ENCODE assay signal across 8 mouse cellular contexts in genomic region chr3:81102158-81102876, GRCm38 (mm10).
DNase-seq lines count a peak whose midpoint lies in the region; ATAC-seq and TF ChIP-seq lines count a peak whose summit lies in the region.

No protein-coding gene starts in this region.

- 0 out of 2 replicates have a peak overlapping the region, but pooled peaks have one; percentile 9 for H3K27ac ChIP-seq in cortical plate, adult 2 months (ENCODE audit: insufficient read depth, low read length)

- H3K4me1 ChIP-seq in cortical plate, adult 2 months (ENCODE audit: control insufficient read depth, insufficient read depth, low read length) = 0 out of 2 replicates have a peak, but pooled peaks cover 4% of the 10 kb centered on the region
- H3K4me1 ChIP-seq in megakaryocyte, embryonic 14.5 days = peaks cover 36% of the 10 kb centered on the region

- ATAC-seq in activated CD4-positive, CD25-positive, alpha-beta regulatory T cell, adult 4 months = no peak

- no peaks in the 10 kb centered on the region for H3K36me3 ChIP-seq in megakaryocyte, embryonic 14.5 days (replicated peaks; ENCODE audit: low read length)

- no peak for TF ChIP-seq CTCF in cortical plate, adult 2 months (IDR thresholded peaks at IDR 0.05; ENCODE audit: extremely low read depth, insufficient read depth, low read length)

- TF ChIP-seq POLR2A in cortical plate, adult 2 months (IDR thresholded peaks at IDR 0.05; ENCODE audit: extremely low read depth, insufficient read depth, low read length) = no peak

- H3K4me3 ChIP-seq in cortical plate, adult 2 months (ENCODE audit: insufficient read depth, low read length) = no peak overlapping the region
- H3K4me3 ChIP-seq in megakaryocyte, embryonic 14.5 days (replicated peaks) = peak overlapping the region; percentile 76

- no peaks in the 10 kb centered on the region for H3K9me3 ChIP-seq in megakaryocyte, embryonic 14.5 days

- DNase-seq in left cerebral cortex, adult 9 months (ENCODE audit: low spot score in 2 of 2) = peak; percentile 16 to 20
- DNase-seq in left cerebral cortex, adult 8-10 months (ENCODE audit: low spot score in 2 of 2) = no peak
- peak; percentile 12 for DNase-seq in kidney, postnatal 14 days
- DNase-seq in urinary bladder, postnatal 4 days (ENCODE audit: low spot score in 2 of 2) = no peak
- DNase-seq in ovary, postnatal 14 days (ENCODE audit: low spot score) = no peak

- no peaks in the 10 kb centered on the region for H3K27me3 ChIP-seq in megakaryocyte, embryonic 14.5 days (replicated peaks)

Comparison
In these comparisons a context has a peak if more than half of its experiments do, and no peak if none do; other contexts are left out.
1. DNase-seq: peak in left cerebral cortex, adult 9 months (2 of 2) and kidney, postnatal 14 days (single experiment); none in left cerebral cortex, adult 8-10 months (0 of 2), urinary bladder, postnatal 4 days (0 of 2) and ovary, postnatal 14 days (single experiment).